In genomic region chr7:16639028-16639427, GRCm38 (mm10) we compare ENCODE assay signal across 10 mouse cellular contexts. TPM values are rescaled to one million over a fixed set of nuclear protein-coding genes. Genes with fewer than 3 reads are reported as not detected.
DNase-seq lines count a peak whose midpoint lies in the region; ATAC-seq lines count a peak whose summit lies in the region.
"Had no signal": no experiment of that assay in that cellular context is flagged by ENCODE, and none has a peak within 500 bp of the region (broad histone marks: within the 10 kb centered on the region; RNA-seq: fewer than 3 reads in every experiment).

No protein-coding gene starts in this region.

- no peak for ATAC-seq in forebrain, embryonic 14.5 days
- no peak for ATAC-seq in forebrain, embryonic 13.5 days

- no peak overlapping the region for H3K4me2 ChIP-seq in forebrain, embryonic 14.5 days (ENCODE audit: low read length)
- no peak overlapping the region for H3K4me2 ChIP-seq in forebrain, embryonic 13.5 days
- H3K4me2 ChIP-seq: embryonic facial prominence, embryonic 12.5 days; liver, embryonic 13.5 days had no signal

- H3K4me3 ChIP-seq in forebrain, embryonic 14.5 days (ENCODE audit: low read depth, low read length): no peak overlapping the region
- H3K4me3 ChIP-seq in forebrain, embryonic 13.5 days: no peak overlapping the region
- H3K4me3 ChIP-seq: embryonic facial prominence, embryonic 12.5 days; liver, embryonic 13.5 days had no signal

- no peaks in the 10 kb centered on the region for H3K36me3 ChIP-seq in forebrain, embryonic 14.5 days (ENCODE audit: control insufficient read depth, insufficient read depth, low read length)
- no peaks in the 10 kb centered on the region for H3K36me3 ChIP-seq in forebrain, embryonic 13.5 days (ENCODE audit: poor library complexity, severe bottlenecking)
- H3K36me3 ChIP-seq: embryonic facial prominence, embryonic 12.5 days; liver, embryonic 13.5 days had no signal

- DNase-seq in forebrain, embryonic 14.5 days (ENCODE audit: low spot score): peak; percentile 64
- DNase-seq in right cerebral cortex, postnatal 10 days (ENCODE audit: low spot score in 2 of 2): peak; percentile 64 to 71
- DNase-seq in right cerebral cortex, postnatal 36 days (ENCODE audit: low spot score in 2 of 2): no peak
- DNase-seq in heart, adult 8-10 months (ENCODE audit: low spot score): peak; percentile 53
- DNase-seq in ovary, postnatal 14 days (ENCODE audit: low spot score): peak; percentile 46
- DNase-seq in thymus, postnatal 10 days (ENCODE audit: low spot score in 2 of 2): no peak
- DNase-seq in spleen, postnatal 10 days (ENCODE audit: low spot score in 2 of 2): no peak
- DNase-seq: liver, embryonic 13.5 days had no signal

- no peaks in the 10 kb centered on the region for H3K4me1 ChIP-seq in forebrain, embryonic 14.5 days (ENCODE audit: control insufficient read depth, insufficient read depth, low read length)
- H3K4me1 ChIP-seq in forebrain, embryonic 13.5 days: 0 out of 2 replicates have a peak, but pooled peaks cover under 1% of the 10 kb centered on the region
- H3K4me1 ChIP-seq: liver, embryonic 13.5 days had no signal

- no peaks in the 10 kb centered on the region for H3K9me3 ChIP-seq in forebrain, embryonic 14.5 days (replicated peaks; ENCODE audit: control insufficient read depth, low read length)
- H3K9me3 ChIP-seq in forebrain, embryonic 13.5 days (replicated peaks): no peaks in the 10 kb centered on the region
- H3K9me3 ChIP-seq: embryonic facial prominence, embryonic 12.5 days; liver, embryonic 13.5 days had no signal

- H3K27ac ChIP-seq in forebrain, embryonic 14.5 days (ENCODE audit: low read depth, low read length): no peak overlapping the region
- no peak overlapping the region for H3K27ac ChIP-seq in forebrain, embryonic 13.5 days
- H3K27ac ChIP-seq: embryonic facial prominence, embryonic 12.5 days; liver, embryonic 13.5 days had no signal

- 67% methylated on average over 3 of the region's 3 CpGs for WGBS in forebrain, embryonic 14.5 days
- 75% methylated on average over 3 of the region's 3 CpGs for WGBS in forebrain, embryonic 13.5 days

- no peaks in the 10 kb centered on the region for H3K27me3 ChIP-seq in forebrain, embryonic 14.5 days (replicated peaks; ENCODE audit: control insufficient read depth, insufficient read depth, low read length)
- no peaks in the 10 kb centered on the region for H3K27me3 ChIP-seq in forebrain, embryonic 13.5 days
- H3K27me3 ChIP-seq: embryonic facial prominence, embryonic 12.5 days; liver, embryonic 13.5 days had no signal

- H3K9ac ChIP-seq in forebrain, embryonic 14.5 days (ENCODE audit: low read length): no peak overlapping the region
- H3K9ac ChIP-seq in forebrain, embryonic 13.5 days: no peak overlapping the region
- H3K9ac ChIP-seq: embryonic facial prominence, embryonic 12.5 days; liver, embryonic 13.5 days had no signal

RNA-seq across cellular contexts. Expression of gene Arhgap35, which starts 24.2 kb away (rescaled TPM):
- 29.6 and 36.1 TPM in 2 replicates for polyA plus RNA-seq in forebrain, embryonic 14.5 days (2014; fragmentation: Nextera tagmentation; extraction: Ambion mirVana)
- polyA plus RNA-seq in forebrain, embryonic 13.5 days (2015; fragmentation: Nextera tagmentation; extraction: Ambion mirVana): 29.1 and 34.1 TPM in 2 replicates
- 10 to 100 TPM; 30.2 to 38.1 (median 35.6) TPM for total RNA-seq in heart, adult 8-10 months (2022)

RNA-seq across cellular contexts. Expression of gene Ceacam15, which starts 36.5 kb away (rescaled TPM):
- not detected in 2 replicates for polyA plus RNA-seq in forebrain, embryonic 14.5 days (2014; fragmentation: Nextera tagmentation; extraction: Ambion mirVana)
- polyA plus RNA-seq in forebrain, embryonic 13.5 days (2015; fragmentation: Nextera tagmentation; extraction: Ambion mirVana): not detected in 2 replicates
- total RNA-seq in heart, adult 8-10 months (2022): not detected
- polyA plus RNA-seq: embryonic facial prominence, embryonic 12.5 days; liver, embryonic 13.5 days had no signal

Comparison
In these comparisons a context has a peak if more than half of its experiments do, and no peak if none do; other contexts are left out.
1. DNase-seq: peak in forebrain, embryonic 14.5 days (single experiment), right cerebral cortex, postnatal 10 days (2 of 2), heart, adult 8-10 months (single experiment) and ovary, postnatal 14 days (single experiment); none in right cerebral cortex, postnatal 36 days (0 of 2), thymus, postnatal 10 days (0 of 2) and spleen, postnatal 10 days (0 of 2).